Mouse (Mus musculus): Measurements from ENCODE around the gene Focad. TPM values are rescaled to one million over a fixed set of nuclear protein-coding genes. Genes with fewer than 3 reads are reported as not detected.

Gene Focad
- total and polyA plus RNA-seq, 2 experiments from 2014 or later = 5.0 to 13.2 TPM

DNA sequence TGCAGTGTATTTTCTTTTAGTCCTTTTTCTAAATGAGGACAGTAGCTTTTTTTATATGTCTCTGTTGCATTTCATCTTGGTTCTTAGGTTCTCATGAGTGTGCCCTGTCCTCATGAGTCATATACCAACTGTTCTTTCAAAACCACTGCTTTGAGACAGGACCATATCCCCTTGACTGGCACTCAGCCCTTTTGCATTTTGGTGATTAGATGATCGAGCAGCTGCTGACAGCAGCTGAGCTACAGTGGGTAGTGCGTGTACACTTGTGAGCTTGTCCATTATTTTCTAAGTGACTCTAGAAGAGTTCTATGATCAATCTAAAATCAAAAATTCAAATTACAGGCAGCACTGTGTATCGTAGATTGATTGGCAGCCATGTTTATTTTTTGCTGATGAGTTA is 28.0 kb downstream of the Focad start:
- Histone ChIP-seq H3K4me1 (ENCODE audit: control insufficient read depth, insufficient read depth) (no peaks in the 10 kb centered on the region), H3K4me2 (ENCODE audit: low read depth, low read length) (no peak overlapping the region), H3K9ac (replicated peaks; ENCODE audit: low read depth, low read length) (no peak overlapping the region), H3K4me3 (ENCODE audit: low read depth, low read length) (no peak overlapping the region), H3K27me3 (ENCODE audit: control insufficient read depth, insufficient read depth, low read length) (no peaks in the 10 kb centered on the region), H3K27ac (ENCODE audit: low read depth) (no peak overlapping the region), H3K36me3 (replicated peaks; ENCODE audit: control insufficient read depth, insufficient read depth, low read length) (no peaks in the 10 kb centered on the region), H3K9me3 (replicated peaks; ENCODE audit: control insufficient read depth, low read length) (no peaks in the 10 kb centered on the region)
- WGBS = 76% methylated on average over 3 of the region's 3 CpGs
- DNase-seq (ENCODE audit: low spot score) = no peak
- ATAC-seq (ENCODE audit: insufficient read depth, low read depth) = no peak
- TF ChIP-seq CTCF (IDR thresholded peaks at IDR 0.05; ENCODE audit: low read depth) (no peak), EP300 (IDR thresholded peaks at IDR 0.05; ENCODE audit: low read depth) (no peak)

DNA sequence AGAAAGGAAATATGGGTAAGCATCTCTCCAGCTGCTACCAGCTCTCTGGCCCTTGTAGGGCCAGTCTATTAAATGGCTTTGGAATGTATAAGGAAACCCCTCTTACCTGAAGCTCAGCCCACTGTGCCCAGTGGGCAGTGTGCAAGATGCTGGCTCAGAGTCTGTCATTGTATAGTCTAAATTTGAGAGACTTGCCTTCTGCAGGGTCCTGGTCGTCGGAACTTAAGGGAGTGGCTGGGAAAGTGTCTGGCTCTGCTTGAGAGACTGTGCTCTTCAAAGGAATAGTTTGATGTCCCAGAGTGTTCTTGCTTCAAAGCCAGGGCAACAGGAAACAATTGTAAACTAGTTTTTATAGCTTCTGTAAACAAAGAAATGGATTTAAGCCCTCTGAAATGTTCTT is 41.5 kb downstream of the Focad start:
- TF ChIP-seq CTCF (IDR thresholded peaks at IDR 0.05; ENCODE audit: low read depth) (no peak), EP300 (IDR thresholded peaks at IDR 0.05; ENCODE audit: low read depth) (no peak)
- Histone ChIP-seq H3K4me1 (ENCODE audit: control insufficient read depth, insufficient read depth) (no peaks in the 10 kb centered on the region), H3K4me2 (ENCODE audit: low read depth, low read length) (no peak overlapping the region), H3K27ac (ENCODE audit: low read depth) (no peak overlapping the region), H3K27me3 (ENCODE audit: control insufficient read depth, insufficient read depth, low read length) (no peaks in the 10 kb centered on the region), H3K9ac (replicated peaks; ENCODE audit: low read depth, low read length) (no peak overlapping the region), H3K4me3 (ENCODE audit: low read depth, low read length) (no peak overlapping the region), H3K9me3 (replicated peaks; ENCODE audit: control insufficient read depth, low read length) (no peaks in the 10 kb centered on the region), H3K36me3 (replicated peaks; ENCODE audit: control insufficient read depth, insufficient read depth, low read length) (no peaks in the 10 kb centered on the region)
- no peak for DNase-seq (ENCODE audit: low spot score)
- no peak for ATAC-seq (ENCODE audit: insufficient read depth, low read depth)
- 40% methylated on average over 2 of the region's 2 CpGs for WGBS

DNA sequence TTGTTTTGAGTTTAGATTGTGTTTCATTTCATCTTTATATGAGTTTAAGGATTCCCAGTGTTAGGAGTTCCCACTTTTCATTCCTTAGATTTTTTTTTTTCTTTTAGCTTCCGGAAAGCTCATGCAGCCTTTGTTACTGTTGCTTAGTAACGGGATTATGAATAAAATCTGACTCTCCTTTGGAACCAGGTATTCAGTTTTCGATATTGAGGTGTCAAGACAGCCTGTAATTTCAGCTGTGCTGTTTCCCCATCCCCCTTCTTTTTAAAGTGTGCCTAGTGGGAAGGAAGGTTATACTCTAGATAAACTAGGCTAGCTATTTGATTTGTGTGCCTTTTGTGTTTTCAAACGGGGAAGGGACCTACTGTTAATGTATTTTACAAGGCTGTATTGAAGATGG is 42.1 kb downstream of the Focad start:
- Histone ChIP-seq H3K4me3 (ENCODE audit: low read depth, low read length) (no peak overlapping the region), H3K36me3 (replicated peaks; ENCODE audit: control insufficient read depth, insufficient read depth, low read length) (no peaks in the 10 kb centered on the region), H3K27ac (ENCODE audit: low read depth) (no peak overlapping the region), H3K4me1 (ENCODE audit: control insufficient read depth, insufficient read depth) (no peaks in the 10 kb centered on the region), H3K4me2 (ENCODE audit: low read depth, low read length) (no peak overlapping the region), H3K27me3 (ENCODE audit: control insufficient read depth, insufficient read depth, low read length) (no peaks in the 10 kb centered on the region), H3K9ac (replicated peaks; ENCODE audit: low read depth, low read length) (no peak overlapping the region), H3K9me3 (replicated peaks; ENCODE audit: control insufficient read depth, low read length) (no peaks in the 10 kb centered on the region)
- ATAC-seq (ENCODE audit: insufficient read depth, low read depth) (no peak), DNase-seq (ENCODE audit: low spot score) (no peak)
- WGBS = 58% methylated on average over 4 of the region's 4 CpGs
- no peak for TF ChIP-seq CTCF (IDR thresholded peaks at IDR 0.05; ENCODE audit: low read depth)
- TF ChIP-seq EP300 (IDR thresholded peaks at IDR 0.05; ENCODE audit: low read depth) = no peak

DNA sequence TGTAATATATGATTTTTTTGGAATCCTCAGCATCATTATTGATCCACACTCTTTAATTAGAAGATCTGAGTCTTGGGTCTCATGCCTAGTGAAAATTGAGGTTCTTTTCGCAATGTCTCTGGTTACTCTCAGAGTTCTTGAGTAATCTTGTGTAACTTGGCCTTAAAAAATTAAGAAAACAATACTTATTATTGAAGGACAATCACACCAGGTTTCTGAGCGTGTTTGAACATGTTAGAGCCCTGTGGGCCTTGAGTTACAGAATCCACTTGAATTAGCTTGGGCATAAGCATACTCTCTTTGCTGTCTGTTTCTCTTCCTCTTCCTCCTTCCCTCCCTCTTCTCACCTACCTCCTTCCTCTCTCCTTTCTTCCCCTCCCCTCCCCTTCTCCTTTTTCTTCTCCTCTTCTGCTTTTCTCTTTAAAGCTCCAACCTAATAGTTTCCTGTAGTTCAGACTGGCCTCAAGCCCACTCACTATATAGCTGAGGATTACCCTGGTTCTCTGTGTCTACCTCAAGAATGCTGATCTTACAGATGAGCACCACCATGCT is 44.0 kb downstream of the Focad start:
- Histone ChIP-seq H3K4me2 (ENCODE audit: low read depth, low read length) (no peak overlapping the region), H3K9ac (replicated peaks; ENCODE audit: low read depth, low read length) (no peak overlapping the region), H3K27me3 (ENCODE audit: control insufficient read depth, insufficient read depth, low read length) (no peaks in the 10 kb centered on the region), H3K27ac (ENCODE audit: low read depth) (no peak overlapping the region), H3K9me3 (replicated peaks; ENCODE audit: control insufficient read depth, low read length) (no peaks in the 10 kb centered on the region), H3K36me3 (replicated peaks; ENCODE audit: control insufficient read depth, insufficient read depth, low read length) (no peaks in the 10 kb centered on the region), H3K4me3 (ENCODE audit: low read depth, low read length) (no peak overlapping the region), H3K4me1 (ENCODE audit: control insufficient read depth, insufficient read depth) (no peaks in the 10 kb centered on the region)
- no peak for TF ChIP-seq EP300 (IDR thresholded peaks at IDR 0.05; ENCODE audit: low read depth)
- TF ChIP-seq CTCF (IDR thresholded peaks at IDR 0.05; ENCODE audit: low read depth) = no peak
- WGBS = 91% methylated on average over 2 of the region's 2 CpGs
- ATAC-seq (ENCODE audit: insufficient read depth, low read depth) = no peak
- no peak for DNase-seq (ENCODE audit: low spot score)

DNA sequence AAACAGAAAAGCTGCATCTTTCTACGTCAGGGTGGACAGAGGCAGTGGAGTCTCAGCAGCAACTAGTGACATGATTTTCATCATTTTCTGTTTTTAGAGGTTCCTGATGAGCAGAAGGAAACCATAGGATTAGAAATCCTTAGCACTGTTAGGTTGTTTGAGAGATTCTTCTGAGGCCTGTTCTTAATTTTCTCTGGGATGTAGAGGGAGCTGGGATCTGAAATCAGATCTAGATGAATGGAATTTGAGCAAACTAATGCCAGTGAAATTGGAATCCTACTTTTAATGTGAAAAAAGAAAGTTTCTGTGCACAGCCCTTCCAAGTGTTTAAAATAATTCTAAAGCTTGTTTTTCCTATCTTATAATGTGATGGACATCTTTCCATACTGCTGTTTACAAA is 55.0 kb downstream of the Focad start:
- no peak for TF ChIP-seq CTCF (IDR thresholded peaks at IDR 0.05; ENCODE audit: low read depth)
- no peak for TF ChIP-seq EP300 (IDR thresholded peaks at IDR 0.05; ENCODE audit: low read depth)
- H3K36me3 ChIP-seq (replicated peaks; ENCODE audit: control insufficient read depth, insufficient read depth, low read length) = no peaks in the 10 kb centered on the region
- no peak overlapping the region for H3K27ac ChIP-seq (ENCODE audit: low read depth)
- H3K4me2 ChIP-seq (ENCODE audit: low read depth, low read length) = no peak overlapping the region
- ATAC-seq (ENCODE audit: insufficient read depth, low read depth) = no peak
- no peak overlapping the region for H3K4me3 ChIP-seq (ENCODE audit: low read depth, low read length)
- no peaks in the 10 kb centered on the region for H3K27me3 ChIP-seq (ENCODE audit: control insufficient read depth, insufficient read depth, low read length)
- no peak for DNase-seq (ENCODE audit: low spot score)
- WGBS = 66% methylated on average over 1 of the region's 1 CpGs
- H3K9ac ChIP-seq (replicated peaks; ENCODE audit: low read depth, low read length) = no peak overlapping the region
- H3K4me1 ChIP-seq (ENCODE audit: control insufficient read depth, insufficient read depth) = no peaks in the 10 kb centered on the region
- H3K9me3 ChIP-seq (replicated peaks; ENCODE audit: control insufficient read depth, low read length) = no peaks in the 10 kb centered on the region

DNA sequence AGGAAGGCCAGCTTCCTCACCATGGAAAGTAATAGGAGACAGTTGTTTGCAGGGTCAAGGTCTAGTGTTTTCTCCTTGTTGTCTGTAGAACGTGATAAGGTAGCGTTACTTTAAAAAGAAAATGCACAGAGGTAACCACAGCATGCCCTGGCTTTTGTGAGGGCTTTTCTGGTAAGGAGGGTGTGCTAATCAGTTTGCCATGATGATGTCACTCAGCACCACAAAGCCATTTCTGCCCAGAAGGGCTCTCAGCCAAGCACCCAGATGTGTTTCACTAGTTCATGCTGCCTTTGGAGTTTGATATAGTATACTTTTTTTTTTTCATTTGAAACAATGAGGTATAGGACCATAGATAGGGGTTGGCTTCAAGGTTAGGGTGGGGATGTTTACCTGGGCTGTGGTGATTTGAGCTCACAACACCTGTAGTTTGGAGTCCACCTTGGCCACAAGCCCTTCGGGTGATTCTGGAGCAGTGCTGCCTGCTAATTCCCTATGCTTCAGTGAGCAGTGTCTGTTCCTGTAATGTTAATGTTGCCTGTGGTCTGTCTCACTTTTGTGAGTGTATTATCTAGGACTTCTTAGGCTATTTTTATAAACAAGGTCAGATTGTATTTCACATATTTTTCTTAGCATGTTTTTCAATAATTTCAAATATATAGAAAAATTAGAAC is 61.2 kb downstream of the Focad start:
- 23% methylated on average over 3 of the region's 3 CpGs for WGBS
- Histone ChIP-seq H3K36me3 (replicated peaks; ENCODE audit: control insufficient read depth, insufficient read depth, low read length) (no peaks in the 10 kb centered on the region), H3K4me2 (ENCODE audit: low read depth, low read length) (no peak overlapping the region), H3K4me1 (ENCODE audit: control insufficient read depth, insufficient read depth) (peaks cover 9% of the 10 kb centered on the region; the same call in 1 of the 2 replicates), H3K4me3 (ENCODE audit: low read depth, low read length) (no peak overlapping the region), H3K9me3 (replicated peaks; ENCODE audit: control insufficient read depth, low read length) (no peaks in the 10 kb centered on the region), H3K9ac (replicated peaks; ENCODE audit: low read depth, low read length) (no peak overlapping the region), H3K27ac (ENCODE audit: low read depth) (no peak overlapping the region), H3K27me3 (ENCODE audit: control insufficient read depth, insufficient read depth, low read length) (no peaks in the 10 kb centered on the region)
- TF ChIP-seq EP300 (IDR thresholded peaks at IDR 0.05; ENCODE audit: low read depth) (no peak), CTCF (IDR thresholded peaks at IDR 0.05; ENCODE audit: low read depth) (no peak)
- ATAC-seq (ENCODE audit: insufficient read depth, low read depth) (no peak), DNase-seq (ENCODE audit: low spot score) (no peak)
